Mouse (Mus musculus) heart, postnatal 0 days (tissue): ENCODE data around the gene 1700001L19Rik.

Experiments used
- CTCF ChIP-seq: IDR thresholded peaks from 2 replicates; pipeline ENCODE4 v1.5.1; 2016; ENCODE audit warnings: antibody characterized with exemption, control low read depth, low read depth
- EP300 ChIP-seq: IDR thresholded peaks from 2 replicates; pipeline ENCODE4 v1.6.1; 2016; ENCODE audit warnings: antibody characterized with exemption, low read depth

DNA sequence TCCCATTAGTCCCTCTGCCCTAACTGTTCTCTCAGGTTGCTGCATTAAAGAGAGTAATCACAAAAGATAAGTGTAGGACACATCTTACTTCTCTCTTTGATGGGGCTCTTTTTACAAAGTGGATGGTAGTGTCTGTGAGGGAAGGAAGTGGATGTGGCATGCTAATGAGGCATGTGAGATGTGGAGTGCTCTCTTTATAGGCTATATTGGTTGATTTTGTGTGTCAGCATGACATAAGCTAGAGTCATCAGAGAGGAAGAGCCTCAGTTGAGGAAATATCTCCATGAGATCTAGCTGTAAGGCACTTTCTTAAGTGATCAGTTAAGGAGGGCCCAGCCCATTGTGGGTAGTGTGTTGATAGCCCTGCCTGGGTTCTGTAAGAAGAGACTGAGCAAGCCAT, 8.9 kb upstream of the 1700001L19Rik start:
- TF ChIP-seq CTCF (no peak), EP300 (no peak)
